Mouse (Mus musculus) liver, embryonic 14.5 days (tissue): ENCODE measurements around the gene Slc3a2.

Experiments used
- CTCF ChIP-seq: IDR thresholded peaks from 2 replicates; pipeline ENCODE4 v1.5.1; 2016; ENCODE audit warnings: antibody characterized with exemption, low read depth, control low read depth
- EP300 ChIP-seq: IDR thresholded peaks from 2 replicates; pipeline ENCODE4 v1.6.1; 2016; ENCODE audit warnings: antibody characterized with exemption, low read depth

- TF ChIP-seq CTCF = no peak
- TF ChIP-seq EP300 = no peak
Measured at GRCm38 (mm10) chr19:8699652-8700051, 23.5 kb downstream of the Slc3a2 start.
